Comparison of ENCODE assay signal across 16 mouse cellular contexts in the genomic region with DNA sequence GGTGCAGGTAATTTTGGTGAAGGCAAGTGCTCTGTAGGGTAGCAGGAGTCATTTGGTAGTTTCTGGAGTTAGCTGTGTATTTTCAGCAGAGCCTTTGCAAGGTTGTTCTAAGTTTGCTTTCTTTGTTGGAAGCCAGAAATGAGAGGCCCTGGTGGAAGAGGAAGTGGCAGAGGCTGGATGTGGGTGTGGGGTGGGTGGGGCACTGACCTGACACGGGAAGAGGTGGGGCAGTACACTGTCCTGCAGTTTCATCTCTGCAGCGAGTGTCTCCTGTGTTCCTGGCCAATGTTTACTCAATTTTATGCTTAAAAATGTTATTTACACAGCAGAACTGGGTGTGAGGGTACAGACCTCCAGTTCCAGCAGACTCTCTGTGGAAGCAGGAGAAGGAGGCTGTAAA.
DNase-seq lines count a peak whose midpoint lies in the region; ATAC-seq lines count a peak whose summit lies in the region.
"Had no signal": no experiment of that assay in that cellular context is flagged by ENCODE, and none has a peak within 500 bp of the region (broad histone marks: within the 10 kb centered on the region; RNA-seq: fewer than 3 reads in every experiment).

No protein-coding gene starts in this region.

- no peak overlapping the region for H3K4me3 ChIP-seq in midbrain, embryonic 10.5 days
- H3K4me3 ChIP-seq: gastrocnemius, adult 2 months; limb, embryonic 12.5 days had no signal

- H3K4me1 ChIP-seq in midbrain, embryonic 10.5 days = no peaks in the 10 kb centered on the region
- H3K4me1 ChIP-seq: limb, embryonic 12.5 days had no signal

- peak; percentile 48 for ATAC-seq in CD4-positive, CD25-positive, alpha-beta regulatory T cell, adult 4 months
- peak; percentile 78 to 83 for ATAC-seq in hematopoietic stem cell, adult 5-6 weeks (replicated peaks in 1 of 2; ENCODE audit: insufficient read depth in 1 of 2, low FRiP score in 2 of 2, low TSS enrichment in 1 of 2, low read depth in 1 of 2, poor library complexity in 2 of 2, severe bottlenecking in 2 of 2)
- peak; percentile 81 for ATAC-seq in megakaryocyte progenitor cell, adult 5-6 weeks (replicated peaks; ENCODE audit: poor library complexity)
- ATAC-seq: hindbrain, embryonic 16.5 days had no signal

- H3K27me3 ChIP-seq in midbrain, embryonic 10.5 days (ENCODE audit: low read depth, poor library complexity, severe bottlenecking) = no peaks in the 10 kb centered on the region
- H3K27me3 ChIP-seq: limb, embryonic 12.5 days had no signal

- peaks cover 31% of the 10 kb centered on the region; the same call in 1 of the 2 replicates for H3K9me3 ChIP-seq in midbrain, embryonic 10.5 days (replicated peaks)
- H3K9me3 ChIP-seq: limb, embryonic 12.5 days had no signal

- H3K27ac ChIP-seq in midbrain, embryonic 10.5 days (replicated peaks) = no peak overlapping the region
- H3K27ac ChIP-seq: gastrocnemius, adult 2 months; limb, embryonic 12.5 days had no signal

- WGBS in midbrain, embryonic 10.5 days = 76% methylated on average over 2 of the region's 2 CpGs

- DNase-seq in 416B (ENCODE audit: low read depth) = peak; percentile 62
- DNase-seq in urinary bladder, postnatal 25 days (ENCODE audit: low spot score) = no peak
- no peak for DNase-seq in midbrain, embryonic 10.5 days (ENCODE audit: low spot score)
- no peak for DNase-seq in cerebellum, postnatal 14 days
- no peak for DNase-seq in kidney, postnatal 4 days
- DNase-seq: cerebellum, adult 11 months; gastrocnemius, adult 2 months; heart, postnatal 14 days; kidney, postnatal 14 days; lung, adult 2 months; right cerebral cortex, postnatal 4 days had no signal

- no peaks in the 10 kb centered on the region for H3K36me3 ChIP-seq in midbrain, embryonic 10.5 days
- H3K36me3 ChIP-seq: limb, embryonic 12.5 days had no signal
